Mouse (Mus musculus) neural tube, embryonic 10.5 days (tissue): ENCODE results near the gene Lamtor4.

Experiments used
- DNase-seq: peaks from one replicate; pipeline ENCODE4 v3.0.0-alpha.2; 2017; ENCODE audit warnings: low spot score; ENCODE audit errors: extremely low spot score

Lamtor4 gene

DNA sequence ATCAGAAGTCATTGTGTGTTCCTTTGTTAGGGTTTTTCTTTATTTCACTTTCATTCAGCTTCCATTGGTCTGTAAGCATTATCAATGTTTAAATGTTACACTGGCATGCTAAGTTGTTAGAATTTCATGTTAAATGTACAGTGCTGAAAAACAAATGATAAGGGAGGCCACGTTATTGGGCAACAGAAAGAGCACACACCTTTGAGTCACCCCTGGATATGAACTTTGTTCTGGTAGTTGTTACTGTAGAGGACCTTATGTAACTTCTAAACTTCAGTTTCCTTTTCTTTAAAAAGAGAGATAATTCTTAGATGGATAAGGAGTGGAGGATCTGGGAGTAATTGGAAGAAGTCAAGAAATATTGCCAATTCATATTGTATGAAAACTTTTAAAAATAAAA lies 36.4 kb downstream of the Lamtor4 start:
- no peak for DNase-seq

DNA sequence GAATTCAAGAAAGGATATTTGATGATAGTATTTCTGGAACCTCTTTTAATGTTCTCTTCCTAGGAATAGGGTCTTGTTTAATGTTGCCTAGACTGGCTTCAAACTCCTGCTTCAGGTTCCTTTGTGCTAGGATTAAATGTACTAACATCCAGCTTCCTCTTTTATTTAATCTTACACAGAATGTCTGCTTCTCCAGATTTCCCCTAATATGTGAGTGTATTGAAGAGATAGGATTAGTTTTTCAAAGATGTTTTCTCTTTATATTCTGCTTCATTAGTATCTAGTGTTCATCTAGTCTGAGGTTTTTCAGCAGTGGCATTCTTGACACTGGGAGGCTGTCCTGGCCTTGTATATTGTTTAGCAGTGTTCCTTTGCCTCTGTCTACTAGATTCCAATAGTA lies 38.9 kb downstream of the Lamtor4 start:
- DNase-seq: no peak

DNA sequence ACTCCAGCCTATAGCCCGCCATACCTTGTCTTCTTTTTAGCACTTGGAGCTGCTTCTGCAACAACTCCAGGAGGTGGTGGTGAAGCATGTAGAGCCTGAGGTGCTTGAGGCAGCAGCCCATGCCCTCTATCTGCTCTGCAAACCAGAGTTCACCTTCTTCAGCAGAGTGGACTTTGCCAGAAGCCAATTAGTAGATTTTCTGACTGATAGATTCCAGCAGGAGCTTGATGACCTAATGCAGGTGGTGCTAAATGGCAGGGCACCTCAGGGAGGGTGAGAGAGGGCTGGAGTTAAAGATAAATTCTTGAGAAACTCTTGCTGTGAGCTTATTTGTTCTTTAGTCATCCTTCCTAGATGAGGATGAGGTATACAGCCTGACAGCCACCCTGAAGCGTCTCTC lies 44.3 kb downstream of the Lamtor4 start:
- no peak for DNase-seq
